Mouse (Mus musculus) midbrain, embryonic 12.5 days (tissue): ENCODE results near the gene Twf1. TPM values are rescaled to one million over a fixed set of nuclear protein-coding genes. Genes with fewer than 3 reads are reported as not detected.

Experiments
- ATAC-seq: fragments of 200-750 bp; cut with Nextera tagmentation; 2 replicates; pipeline ENCODE4 v1.8.0; 2017; ENCODE audit warnings: low read depth, moderate TSS enrichment, moderate library complexity; ENCODE audit not compliant: low FRiP score
- H3K27ac ChIP-seq: fragments of 300-500 bp; sonication (generic); replicated peaks from 2 replicates; pipeline ENCODE4 v1.5.1; 2016; ENCODE audit warnings: mild to moderate bottlenecking
- H3K27me3 ChIP-seq: fragments of 300-500 bp; sonication (generic); 2 replicates; pipeline ENCODE4 v1.6.1; 2016; ENCODE audit warnings: mild to moderate bottlenecking
- H3K36me3 ChIP-seq: fragments of 300-500 bp; sonication (generic); 2 replicates; pipeline ENCODE4 v1.6.1; 2016
- H3K4me1 ChIP-seq: fragments of 300-500 bp; sonication (generic); 2 replicates; pipeline ENCODE4 v1.6.1; 2016
- H3K4me2 ChIP-seq: fragments of 300-500 bp; sonication (generic); replicated peaks from 2 replicates; pipeline ENCODE4 v1.6.1; 2016; ENCODE audit warnings: mild to moderate bottlenecking, moderate library complexity
- H3K4me3 ChIP-seq: fragments of 300-500 bp; sonication (generic); 2 replicates; pipeline ENCODE4 v1.5.1; 2016; ENCODE audit warnings: mild to moderate bottlenecking
- H3K9ac ChIP-seq: fragments of 300-500 bp; sonication (generic); replicated peaks from 2 replicates; pipeline ENCODE4 v1.6.1; 2016; ENCODE audit warnings: mild to moderate bottlenecking, moderate library complexity
- H3K9me3 ChIP-seq: fragments of 300-500 bp; sonication (generic); 2 replicates; pipeline ENCODE4 v1.6.1; 2016; ENCODE audit warnings: mild to moderate bottlenecking
- WGBS: fragments of 180-500 bp; shearing (Covaris S2); methylation state at CpG from one replicate; pipeline ENCODE4 v1.1.7; 2016; 5-methylcytosine and 5-hydroxymethylcytosine counted together
- polyA plus RNA-seq: library from polyadenylated mRNA; unstranded; fragments of >200 nt; fragmentation: Nextera tagmentation; extraction: Ambion mirVana; gene quantifications from 2 replicates; pipeline ENCODE4 v1.2.1, GENCODE M21; 2016

Gene Twf1
- polyA plus RNA-seq, 1 experiment from 2014 or later = 98.6 TPM

- no peak overlapping the region for H3K9ac ChIP-seq
- no peak overlapping the region for H3K4me2 ChIP-seq
- H3K27me3 ChIP-seq = no peaks in the 10 kb centered on the region; the same call in 1 of the 2 replicates
- ATAC-seq = no peak
- no peaks in the 10 kb centered on the region for H3K36me3 ChIP-seq
- no peaks in the 10 kb centered on the region for H3K9me3 ChIP-seq
- no peak overlapping the region for H3K27ac ChIP-seq
- WGBS = 87% methylated on average over 11 of the region's 11 CpGs
- H3K4me1 ChIP-seq = no peaks in the 10 kb centered on the region
- no peak overlapping the region for H3K4me3 ChIP-seq
Observed at GRCm38 (mm10) chr15:94600145-94600707, 10.5 kb upstream of the Twf1 start.

- Histone ChIP-seq H3K36me3 (no peaks in the 10 kb centered on the region), H3K4me3 (no peak overlapping the region), H3K4me1 (peaks cover 6% of the 10 kb centered on the region), H3K9me3 (no peaks in the 10 kb centered on the region), H3K27me3 (no peaks in the 10 kb centered on the region; the same call in 1 of the 2 replicates), H3K27ac (no peak overlapping the region), H3K9ac (no peak overlapping the region), H3K4me2 (no peak overlapping the region)
- 75% methylated on average over 1 of the region's 1 CpGs for WGBS
- ATAC-seq = no peak
Observed at GRCm38 (mm10) chr15:94593586-94593985, 3.9 kb upstream of the Twf1 start.

GRCm38 (mm10) chr15:94591356-94591755 is 1.7 kb upstream of the Twf1 start:
- no peaks in the 10 kb centered on the region for H3K36me3 ChIP-seq
- 88% methylated on average over 4 of the region's 4 CpGs for WGBS
- H3K9ac ChIP-seq = no peak overlapping the region
- no peaks in the 10 kb centered on the region for H3K27me3 ChIP-seq
- no peak for ATAC-seq
- H3K27ac ChIP-seq = no peak overlapping the region
- no peaks in the 10 kb centered on the region for H3K9me3 ChIP-seq
- no peak overlapping the region for H3K4me2 ChIP-seq
- peaks cover 13% of the 10 kb centered on the region for H3K4me1 ChIP-seq
- H3K4me3 ChIP-seq = no peak overlapping the region

GRCm38 (mm10) chr15:94590083-94590482 is 394 bp upstream of the Twf1 start:
- no peaks in the 10 kb centered on the region for H3K27me3 ChIP-seq
- peak overlapping the region; percentile 91 for H3K4me3 ChIP-seq
- WGBS = 11% methylated on average over 8 of the region's 8 CpGs
- H3K4me1 ChIP-seq = peaks cover 13% of the 10 kb centered on the region
- 0 out of 2 replicates have a peak, but pooled peaks have one; percentile 7 for ATAC-seq
- H3K4me2 ChIP-seq = peak overlapping the region; percentile 53
- no peak overlapping the region for H3K27ac ChIP-seq
- no peak overlapping the region; the same call in 1 of the 2 replicates for H3K9ac ChIP-seq
- H3K36me3 ChIP-seq = peaks cover 8% of the 10 kb centered on the region
- H3K9me3 ChIP-seq = no peaks in the 10 kb centered on the region

- no peak overlapping the region for H3K27ac ChIP-seq
- no peak for ATAC-seq
- H3K4me3 ChIP-seq = no peak overlapping the region
- H3K9me3 ChIP-seq = no peaks in the 10 kb centered on the region
- H3K36me3 ChIP-seq = peaks cover 28% of the 10 kb centered on the region
- no peak overlapping the region for H3K9ac ChIP-seq
- H3K4me1 ChIP-seq = peaks cover 13% of the 10 kb centered on the region
- WGBS = 89% methylated on average over 9 of the region's 9 CpGs
- H3K4me2 ChIP-seq = peak overlapping the region; percentile 76; the same call in 1 of the 2 replicates
- no peaks in the 10 kb centered on the region for H3K27me3 ChIP-seq
Observed at GRCm38 (mm10) chr15:94587826-94588715, 1.6 kb downstream of the Twf1 start.

GRCm38 (mm10) chr15:94584738-94585137 is 5.0 kb downstream of the Twf1 start:
- H3K27me3 ChIP-seq = no peaks in the 10 kb centered on the region
- no peak overlapping the region for H3K4me3 ChIP-seq
- WGBS = 85% methylated on average over 4 of the region's 4 CpGs
- H3K4me2 ChIP-seq = no peak overlapping the region
- H3K27ac ChIP-seq = no peak overlapping the region
- H3K9ac ChIP-seq = no peak overlapping the region
- peaks cover 13% of the 10 kb centered on the region for H3K4me1 ChIP-seq
- no peak for ATAC-seq
- H3K9me3 ChIP-seq = no peaks in the 10 kb centered on the region
- H3K36me3 ChIP-seq = peaks cover 59% of the 10 kb centered on the region

- H3K9ac ChIP-seq = no peak overlapping the region
- WGBS = 91% methylated on average over 10 of the region's 10 CpGs
- no peak overlapping the region for H3K27ac ChIP-seq
- H3K4me2 ChIP-seq = no peak overlapping the region
- H3K4me1 ChIP-seq = peaks cover 4% of the 10 kb centered on the region
- peaks cover 69% of the 10 kb centered on the region for H3K36me3 ChIP-seq
- no peak for ATAC-seq
- H3K27me3 ChIP-seq = no peaks in the 10 kb centered on the region
- H3K4me3 ChIP-seq = no peak overlapping the region
- no peaks in the 10 kb centered on the region for H3K9me3 ChIP-seq
Observed at GRCm38 (mm10) chr15:94583153-94583552, 6.5 kb downstream of the Twf1 start.

- Histone ChIP-seq H3K27me3 (no peaks in the 10 kb centered on the region), H3K4me3 (no peak overlapping the region), H3K9me3 (no peaks in the 10 kb centered on the region), H3K9ac (no peak overlapping the region), H3K36me3 (peaks cover 71% of the 10 kb centered on the region), H3K4me1 (no peaks in the 10 kb centered on the region), H3K27ac (no peak overlapping the region), H3K4me2 (no peak overlapping the region)
- 68% methylated on average over 7 of the region's 7 CpGs for WGBS
- no peak for ATAC-seq
Observed at GRCm38 (mm10) chr15:94582000-94582593, 7.6 kb downstream of the Twf1 start.

GRCm38 (mm10) chr15:94574566-94575268 is 15.0 kb downstream of the Twf1 start:
- Histone ChIP-seq H3K27ac (no peak overlapping the region), H3K27me3 (no peaks in the 10 kb centered on the region)
- 68% methylated on average over 4 of the region's 4 CpGs for WGBS

GRCm38 (mm10) chr15:94572746-94573145 is 16.9 kb downstream of the Twf1 start:
- Histone ChIP-seq H3K9ac (no peak overlapping the region), H3K27me3 (no peaks in the 10 kb centered on the region), H3K4me3 (no peak overlapping the region), H3K36me3 (no peaks in the 10 kb centered on the region), H3K4me2 (no peak overlapping the region), H3K27ac (no peak overlapping the region), H3K4me1 (no peaks in the 10 kb centered on the region), H3K9me3 (no peaks in the 10 kb centered on the region)
- WGBS = 72% methylated on average over 7 of the region's 8 CpGs
- no peak for ATAC-seq

More at GRCm38 (mm10) chr15:94574566-94575268, 15.0 kb downstream of the Twf1 start:
- H3K9ac ChIP-seq = no peak overlapping the region
- H3K4me3 ChIP-seq = no peak overlapping the region
- peaks cover 13% of the 10 kb centered on the region for H3K36me3 ChIP-seq
- no peak for ATAC-seq
- H3K4me1 ChIP-seq = no peaks in the 10 kb centered on the region
- H3K4me2 ChIP-seq = no peak overlapping the region
- H3K9me3 ChIP-seq = no peaks in the 10 kb centered on the region

GRCm38 (mm10) chr15:94571501-94571900 is 18.2 kb downstream of the Twf1 start:
- no peak overlapping the region for H3K4me3 ChIP-seq
- H3K27me3 ChIP-seq = no peaks in the 10 kb centered on the region
- H3K9ac ChIP-seq = no peak overlapping the region
- H3K9me3 ChIP-seq = no peaks in the 10 kb centered on the region
- no peak overlapping the region for H3K4me2 ChIP-seq
- H3K27ac ChIP-seq = no peak overlapping the region
- H3K4me1 ChIP-seq = no peaks in the 10 kb centered on the region
- H3K36me3 ChIP-seq = no peaks in the 10 kb centered on the region
- ATAC-seq = no peak
- WGBS = 92% methylated on average over 4 of the region's 4 CpGs
